Mouse (Mus musculus) limb, embryonic 15.5 days (tissue): ENCODE results near the gene Fam71e2. TPM values are rescaled to one million over a fixed set of nuclear protein-coding genes. Genes with fewer than 3 reads are reported as not detected.
"Not testable (repeated sequence)": the region's sequence is repeated elsewhere in the genome, so short reads cannot be mapped to it uniquely, and the experiment has no call there.

Experiments
- ATAC-seq: fragments of 200-750 bp; cut with Nextera tagmentation; 2 replicates; pipeline ENCODE4 v1.8.0; 2017; ENCODE audit warnings: low read depth, moderate TSS enrichment; ENCODE audit not compliant: insufficient number of reproducible peaks, low FRiP score, low TSS enrichment
- H3K27ac ChIP-seq: fragments of 300-500 bp; sonication (generic); 2 replicates; pipeline ENCODE4 v1.5.1; 2015; ENCODE audit warnings: moderate library complexity, mild to moderate bottlenecking, inconsistent platforms
- H3K27me3 ChIP-seq: fragments of 300-500 bp; sonication (generic); 2 replicates; pipeline ENCODE4 v1.6.1; 2015; ENCODE audit warnings: inconsistent platforms
- H3K36me3 ChIP-seq: fragments of 300-500 bp; sonication (generic); 2 replicates; pipeline ENCODE4 v1.6.1; 2015; ENCODE audit warnings: inconsistent platforms
- H3K4me1 ChIP-seq: fragments of 300-500 bp; sonication (generic); 2 replicates; pipeline ENCODE4 v1.6.1; 2015; ENCODE audit warnings: inconsistent platforms
- H3K4me2 ChIP-seq: fragments of 300-500 bp; sonication (generic); 2 replicates; pipeline ENCODE4 v1.6.1; 2015; ENCODE audit warnings: mild to moderate bottlenecking, inconsistent platforms
- H3K4me3 ChIP-seq: fragments of 300-500 bp; sonication (generic); 2 replicates; pipeline ENCODE4 v1.5.1; 2015; ENCODE audit warnings: mild to moderate bottlenecking, inconsistent platforms
- H3K9ac ChIP-seq: fragments of 300-500 bp; sonication (generic); 2 replicates; pipeline ENCODE4 v1.6.1; 2015; ENCODE audit warnings: inconsistent platforms
- H3K9me3 ChIP-seq: fragments of 300-500 bp; sonication (generic); 2 replicates; pipeline ENCODE4 v1.6.1; 2016; ENCODE audit warnings: inconsistent platforms
- WGBS: fragments of 180-500 bp; shearing (Covaris S2); methylation state at CpG from one replicate; pipeline ENCODE4 v1.1.7; 2015; 5-methylcytosine and 5-hydroxymethylcytosine counted together
- polyA plus RNA-seq: library from polyadenylated mRNA; unstranded; fragments of >200 nt; fragmentation: Nextera tagmentation; extraction: Ambion mirVana; gene quantifications from 2 replicates; pipeline ENCODE4 v1.2.1, GENCODE M21; 2015

Gene Fam71e2
- polyA plus RNA-seq = not detected in 2 replicates

DNA sequence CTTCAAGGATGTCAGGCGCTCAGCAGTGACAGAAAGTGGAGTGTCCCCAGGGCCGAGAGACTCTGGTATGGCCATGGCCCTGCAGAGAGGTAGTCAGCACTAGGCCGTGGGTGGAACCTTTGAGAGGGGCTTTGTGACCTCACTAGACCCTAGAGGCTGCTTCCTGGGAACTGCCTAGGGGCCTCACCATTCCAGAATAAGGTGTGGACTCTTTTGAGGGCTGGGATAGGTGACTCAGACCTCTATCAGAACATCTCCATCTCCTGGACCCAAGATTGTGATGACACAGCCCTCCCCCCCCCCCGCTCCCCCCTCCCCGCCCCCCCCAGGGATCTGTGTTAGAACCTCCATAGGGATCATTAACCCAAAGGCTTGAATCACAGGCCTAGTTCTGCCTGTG is at the start of gene Fam71e2:
Fam71e2 (minus strand) TSS at position 101 of the 400 bp plus-strand sequence.
- Histone ChIP-seq H3K4me1 (no peaks in the 10 kb centered on the region), H3K4me2 (no peak within 1 kb of the TSS), H3K27me3 (peaks cover 23% of the 10 kb centered on the region), H3K9me3 (no peaks in the 10 kb centered on the region), H3K9ac (no peak within 1 kb of the TSS), H3K27ac (no peak within 1 kb of the TSS), H3K36me3 (no peaks in the 10 kb centered on the region), H3K4me3 (no peak within 1 kb of the TSS)
- 86% methylated on average over 3 of the region's 5 CpGs for WGBS
- ATAC-seq = no peak

DNA sequence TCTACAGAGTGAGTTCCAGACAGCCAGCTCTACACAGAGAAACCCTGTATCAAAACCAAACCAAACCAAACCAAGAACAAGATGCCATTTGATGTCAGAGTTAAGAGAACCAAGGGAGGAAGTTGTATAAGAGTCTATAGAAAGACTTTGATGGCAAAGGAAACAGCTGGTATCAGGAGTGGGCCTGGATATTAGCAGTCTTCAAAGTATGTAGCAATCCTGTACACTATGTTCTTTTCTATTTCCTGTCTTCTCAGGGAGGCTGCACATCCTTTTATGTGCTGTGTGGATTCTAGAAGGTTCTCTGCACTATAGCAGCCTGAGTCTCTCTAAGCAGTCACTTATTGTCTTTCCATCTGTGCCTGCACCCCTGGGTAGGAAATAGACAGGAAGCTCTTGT is 45.5 kb upstream of the Fam71e2 start:
- H3K27me3 ChIP-seq = no peaks in the 10 kb centered on the region
- ATAC-seq = no peak
- H3K4me3 ChIP-seq = no peak overlapping the region
- no peaks in the 10 kb centered on the region for H3K36me3 ChIP-seq
- no peak overlapping the region for H3K27ac ChIP-seq
- H3K9me3 ChIP-seq = no peaks in the 10 kb centered on the region
- no peak overlapping the region for H3K9ac ChIP-seq
- H3K4me1 ChIP-seq = peaks cover 6% of the 10 kb centered on the region; the same call in 1 of the 2 replicates
- H3K4me2 ChIP-seq = no peak overlapping the region

DNA sequence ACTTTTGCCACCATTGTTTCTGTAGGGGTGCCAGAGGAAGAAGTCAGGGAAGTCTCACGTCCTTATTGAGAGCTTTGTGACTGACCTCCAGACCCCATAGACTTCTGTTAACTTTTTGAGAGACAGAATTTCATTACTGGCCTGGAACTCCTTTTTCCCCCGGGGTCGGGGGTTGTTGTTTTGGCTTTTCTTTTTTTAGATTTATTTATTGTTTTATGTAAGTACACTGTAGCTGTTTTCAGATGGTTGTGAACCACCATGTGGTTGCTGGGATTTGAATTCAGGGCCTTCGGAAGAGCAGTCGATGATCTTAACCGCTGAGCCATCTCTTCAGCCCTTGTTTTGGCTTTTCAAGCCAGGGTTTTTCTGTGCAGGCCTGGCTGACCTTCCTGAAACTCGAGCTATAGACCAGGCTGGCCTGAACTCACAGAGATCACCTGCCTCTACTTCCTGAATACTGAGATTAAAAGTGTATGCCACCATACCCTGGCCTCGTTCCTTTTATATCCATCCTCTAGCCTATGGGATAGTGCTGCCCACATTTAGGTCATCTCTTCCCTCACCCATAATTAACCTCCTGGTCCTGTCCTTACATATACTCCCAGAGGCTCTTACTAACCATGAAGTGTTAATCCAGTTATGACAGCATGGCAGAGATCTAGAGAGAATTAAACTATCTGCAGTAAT is 42.1 kb upstream of the Fam71e2 start:
- WGBS = 28% methylated on average over 8 of the region's 8 CpGs
- peak overlapping the region; percentile 99 for H3K27ac ChIP-seq

DNA sequence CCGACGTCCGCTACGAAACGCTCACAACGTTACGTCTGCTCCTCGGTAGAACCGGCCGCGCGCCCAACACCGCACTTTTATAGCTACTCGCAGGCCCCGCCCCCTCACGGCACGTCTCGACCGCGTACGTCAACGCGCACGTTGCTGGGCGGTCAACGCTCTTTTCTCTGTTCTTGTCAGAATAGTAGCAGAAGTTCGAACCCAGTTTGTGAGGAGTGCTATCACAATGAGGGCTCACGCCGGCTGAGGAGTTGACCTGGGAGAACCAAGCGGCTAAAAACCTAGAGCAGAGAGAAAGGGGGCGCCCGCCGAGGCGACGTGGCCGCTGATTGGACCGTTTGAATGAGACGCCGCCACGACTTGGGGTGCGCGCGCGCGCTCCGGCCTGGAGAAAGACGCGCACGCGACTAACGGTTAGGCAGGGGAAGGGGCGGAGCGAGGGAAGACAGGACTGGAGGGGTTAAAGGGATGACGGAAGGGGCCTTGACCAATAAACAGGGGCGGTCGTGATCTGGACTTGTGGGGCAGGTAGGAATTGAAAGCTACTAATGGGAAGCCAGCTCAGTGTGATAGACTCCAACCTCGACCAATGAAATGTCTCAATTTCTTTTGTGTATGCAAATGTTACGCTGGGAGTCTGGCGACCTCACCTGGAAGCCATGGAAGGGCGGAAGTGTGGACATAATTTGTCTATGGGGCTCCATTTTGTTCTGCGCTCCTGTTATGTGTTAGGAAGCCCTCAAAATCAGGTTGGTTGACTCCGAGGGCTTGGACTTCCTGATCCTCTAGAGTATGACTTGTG is 41.4 kb upstream of the Fam71e2 start, which contains the start of gene Ube2s:
Ube2s (minus strand) TSS at position 288 of the 802 bp plus-strand sequence.
- H3K4me1 ChIP-seq = peaks cover 25% of the 10 kb centered on the region
- peak; percentile 99 for ATAC-seq
- WGBS = under 1% methylated on average over 62 of the region's 62 CpGs
- peak within 1 kb of the TSS; percentile 98 for H3K4me3 ChIP-seq
- H3K27ac ChIP-seq = peak within 1 kb of the TSS; percentile 99
- peak within 1 kb of the TSS; percentile 97 for H3K9ac ChIP-seq
- H3K9me3 ChIP-seq = no peaks in the 10 kb centered on the region
- H3K4me2 ChIP-seq = peak within 1 kb of the TSS; percentile 65
- no peaks in the 10 kb centered on the region for H3K27me3 ChIP-seq
- H3K36me3 ChIP-seq = peaks cover 22% of the 10 kb centered on the region

More for the DNA sequence above, 42.1 kb upstream of the Fam71e2 start:
- ATAC-seq = no peak
- Histone ChIP-seq H3K4me2 (peak overlapping the region; percentile 65), H3K4me1 (peaks cover 25% of the 10 kb centered on the region), H3K9me3 (no peaks in the 10 kb centered on the region), H3K27me3 (no peaks in the 10 kb centered on the region), H3K36me3 (peaks cover 19% of the 10 kb centered on the region), H3K4me3 (peak overlapping the region; percentile 98), H3K9ac (0 out of 2 replicates have a peak overlapping the region, but pooled peaks have one; percentile 29)

DNA sequence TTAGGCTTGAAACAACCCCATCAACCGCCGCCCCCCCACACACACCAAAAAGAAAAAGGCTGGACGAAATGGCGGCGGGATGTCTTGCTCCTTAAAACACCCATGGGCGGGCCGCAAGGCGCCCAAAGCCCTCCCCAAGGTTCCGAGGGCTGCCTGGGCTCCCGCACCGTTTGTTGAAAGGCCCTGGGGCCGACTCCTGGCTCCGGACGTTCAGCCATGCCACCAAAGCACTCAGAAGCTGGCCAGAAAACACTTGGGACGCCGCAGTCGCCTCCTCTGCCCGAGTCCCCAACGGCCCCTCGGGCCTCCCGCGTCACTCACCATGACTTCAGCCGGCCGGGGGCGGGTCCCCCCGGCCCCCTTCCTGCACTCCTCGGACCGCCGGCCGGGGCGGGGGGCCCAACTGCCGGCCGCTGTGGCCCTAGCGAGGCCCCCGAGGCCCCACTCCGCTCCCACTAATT is 40.8 kb upstream of the Fam71e2 start:
- H3K36me3 ChIP-seq = peaks cover 28% of the 10 kb centered on the region
- peaks cover 25% of the 10 kb centered on the region for H3K4me1 ChIP-seq
- H3K9me3 ChIP-seq = no peaks in the 10 kb centered on the region
- H3K27ac ChIP-seq = peak overlapping the region; percentile 99
- WGBS = under 1% methylated on average over 35 of the region's 36 CpGs
- no peak for ATAC-seq
- H3K4me2 ChIP-seq = peak overlapping the region; percentile 65
- no peaks in the 10 kb centered on the region for H3K27me3 ChIP-seq
- H3K4me3 ChIP-seq = peak overlapping the region; percentile 98
- peak overlapping the region; percentile 97 for H3K9ac ChIP-seq

DNA sequence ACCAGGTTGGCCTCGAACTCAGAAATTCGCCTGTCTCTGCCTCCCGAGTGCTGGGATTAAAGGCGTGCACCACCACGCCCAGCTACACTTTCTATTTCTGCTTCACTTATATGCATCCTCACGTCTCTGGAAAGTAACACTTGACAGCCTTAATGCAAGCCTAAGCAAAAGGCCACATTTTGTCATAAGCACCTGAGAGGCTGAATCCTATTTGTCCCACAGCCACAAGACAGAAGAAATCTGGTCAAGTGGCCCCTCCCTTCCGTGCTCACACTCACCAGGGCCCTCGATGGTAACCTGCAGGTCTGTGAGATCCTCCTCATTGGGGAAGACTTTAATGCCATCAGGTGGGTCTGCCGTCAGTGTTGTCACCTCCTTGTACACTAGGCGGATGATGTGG is 40.0 kb upstream of the Fam71e2 start:
- H3K4me2 ChIP-seq = peak overlapping the region; percentile 65
- not testable (repeated sequence) for H3K9me3 ChIP-seq, H3K27ac ChIP-seq, H3K27me3 ChIP-seq, ATAC-seq
- peak overlapping the region; percentile 97 for H3K9ac ChIP-seq
- H3K4me1 ChIP-seq = peaks cover 25% of the 10 kb centered on the region
- H3K36me3 ChIP-seq = peaks cover 36% of the 10 kb centered on the region
- peak overlapping the region; percentile 98 for H3K4me3 ChIP-seq
- WGBS = 30% methylated on average over 10 of the region's 10 CpGs

DNA sequence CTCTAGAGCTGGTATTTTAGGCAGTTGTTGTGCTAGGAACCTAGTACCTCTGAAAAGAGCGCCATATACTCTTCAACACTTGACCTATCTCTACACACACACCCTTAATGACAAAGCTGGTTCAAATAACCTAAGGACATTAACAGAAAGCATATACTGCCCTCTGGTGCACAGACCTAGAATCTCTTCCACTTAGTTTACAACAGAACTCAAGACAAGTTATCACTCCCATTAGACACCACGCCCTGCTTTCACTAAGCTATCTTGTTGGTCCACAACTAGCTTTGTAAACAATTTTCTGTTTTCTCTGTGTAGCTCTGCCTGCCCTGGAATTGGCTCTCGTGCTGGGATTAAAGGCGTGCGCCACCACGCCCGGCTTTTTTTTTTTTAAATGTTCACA is 35.6 kb upstream of the Fam71e2 start:
- Histone ChIP-seq H3K27ac (no peak overlapping the region), H3K36me3 (peaks cover 53% of the 10 kb centered on the region), H3K9me3 (no peaks in the 10 kb centered on the region), H3K4me2 (no peak overlapping the region), H3K4me3 (no peak overlapping the region), H3K9ac (no peak overlapping the region), H3K27me3 (no peaks in the 10 kb centered on the region), H3K4me1 (peaks cover 19% of the 10 kb centered on the region)
- no peak for ATAC-seq
- 84% methylated on average over 7 of the region's 7 CpGs for WGBS

DNA sequence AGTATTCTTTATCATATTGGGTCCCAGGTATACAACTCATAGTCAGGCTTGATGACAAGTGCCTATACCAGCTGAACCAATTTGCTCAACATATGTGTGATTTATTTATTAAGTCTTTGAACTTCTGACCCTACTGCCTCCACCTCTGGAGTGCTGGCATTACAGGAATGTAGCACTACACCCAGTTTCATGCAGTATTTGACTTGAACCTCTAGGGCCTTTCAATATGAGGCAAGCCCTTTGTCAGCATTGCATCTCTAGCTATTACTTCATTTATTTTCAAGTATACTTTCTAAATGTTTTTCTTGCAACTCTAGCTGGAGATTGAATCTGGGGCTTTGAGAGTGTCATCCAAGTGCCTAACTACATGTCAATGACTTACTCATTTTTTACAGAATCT is 31.1 kb upstream of the Fam71e2 start:
- Histone ChIP-seq H3K36me3 (peaks cover 33% of the 10 kb centered on the region), H3K27me3 (no peaks in the 10 kb centered on the region), H3K9me3 (no peaks in the 10 kb centered on the region), H3K4me2 (no peak overlapping the region), H3K4me1 (no peaks in the 10 kb centered on the region), H3K9ac (no peak overlapping the region), H3K4me3 (no peak overlapping the region), H3K27ac (no peak overlapping the region)
- ATAC-seq = no peak

DNA sequence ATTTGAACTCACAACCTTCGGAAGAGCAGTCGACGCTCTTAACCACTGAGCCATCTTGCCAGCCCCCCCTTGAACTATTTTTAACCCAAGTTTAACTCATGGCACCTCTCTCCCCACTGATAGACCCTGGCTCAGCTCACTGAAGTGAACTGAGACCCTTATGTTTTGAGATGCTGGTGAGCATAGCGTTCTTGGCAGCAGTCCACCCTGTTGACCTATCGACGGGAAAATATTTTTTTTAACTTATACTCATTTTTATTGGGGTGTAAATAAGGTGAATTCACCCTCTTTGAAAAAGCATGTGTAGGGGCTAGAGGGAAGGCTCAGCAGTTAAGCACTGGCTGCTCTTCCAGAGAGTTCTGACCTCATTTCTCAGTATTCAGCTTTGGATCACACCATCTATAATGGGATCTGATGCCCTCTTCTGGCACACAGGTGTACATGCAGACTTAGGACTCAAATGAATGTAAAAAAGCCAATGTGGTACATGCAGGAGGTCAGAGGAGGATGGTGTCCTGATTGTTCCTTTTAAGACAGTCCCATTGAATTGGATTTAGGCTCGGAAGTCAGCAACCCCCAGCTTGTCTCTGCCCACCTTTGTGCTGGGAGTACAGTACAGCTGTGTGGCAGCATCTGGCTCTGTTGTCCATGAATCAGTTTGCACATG is 24.8 kb upstream of the Fam71e2 start:
- Histone ChIP-seq H3K9me3 (no peaks in the 10 kb centered on the region), H3K4me1 (peaks cover 12% of the 10 kb centered on the region; the same call in 1 of the 2 replicates), H3K9ac (no peak overlapping the region), H3K36me3 (peaks cover 37% of the 10 kb centered on the region), H3K27ac (no peak overlapping the region), H3K4me2 (no peak overlapping the region), H3K27me3 (no peaks in the 10 kb centered on the region), H3K4me3 (no peak overlapping the region)
- no peak for ATAC-seq
- 70% methylated on average over 7 of the region's 7 CpGs for WGBS

DNA sequence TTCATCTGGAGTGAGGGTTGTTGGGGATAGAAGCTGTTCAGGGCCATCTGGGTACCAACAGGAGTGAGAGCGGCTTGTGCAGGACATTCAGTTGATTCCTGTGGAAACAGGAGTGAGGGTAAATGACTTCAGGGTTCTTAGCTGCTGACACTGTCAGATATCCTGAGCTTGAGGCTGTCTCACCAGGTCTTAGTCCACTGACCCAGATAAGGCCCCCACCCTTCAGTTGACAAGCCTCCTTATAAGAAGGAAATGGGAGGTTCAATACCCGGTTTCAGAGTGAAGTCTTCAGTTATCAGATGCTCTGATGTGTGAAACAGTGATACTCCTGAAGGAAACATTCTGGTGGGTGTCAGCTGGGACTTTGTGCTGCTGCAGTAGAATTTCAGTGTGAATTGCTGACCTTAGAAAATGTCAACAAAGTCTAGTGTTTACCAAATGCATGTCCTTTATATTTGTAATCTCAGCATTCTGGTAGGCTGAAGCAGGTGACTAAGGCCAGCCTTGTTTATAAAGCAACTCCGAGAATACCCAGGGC is 23.6 kb upstream of the Fam71e2 start:
- Histone ChIP-seq H3K4me3 (peak overlapping the region; percentile 76; the same call in 1 of the 2 replicates), H3K27ac (no peak overlapping the region), H3K4me2 (peak overlapping the region; percentile 60), H3K36me3 (peaks cover 37% of the 10 kb centered on the region), H3K9ac (no peak overlapping the region), H3K4me1 (peaks cover 14% of the 10 kb centered on the region), H3K27me3 (no peaks in the 10 kb centered on the region), H3K9me3 (no peaks in the 10 kb centered on the region)
- 92% methylated on average over 3 of the region's 3 CpGs for WGBS
- no peak for ATAC-seq

DNA sequence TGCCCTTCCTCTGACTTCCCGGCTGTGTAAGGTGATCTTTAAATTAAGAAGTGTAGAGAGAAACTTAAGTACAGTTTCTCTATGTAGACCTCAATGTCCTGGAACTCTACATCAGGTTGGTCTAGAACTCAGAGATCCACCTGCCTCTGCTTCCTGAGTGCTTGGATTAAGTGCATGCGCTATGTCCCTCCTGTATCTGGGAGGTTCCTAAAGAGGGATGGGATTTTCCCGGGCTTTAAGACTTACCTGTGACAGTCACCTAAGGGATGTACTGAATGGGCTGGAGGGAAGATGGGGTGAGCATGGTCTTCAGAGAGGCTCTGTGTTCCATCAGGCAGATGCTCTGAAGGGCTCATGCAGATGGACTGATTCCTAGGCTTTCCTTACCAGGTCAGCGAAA is 22.6 kb upstream of the Fam71e2 start:
- no peaks in the 10 kb centered on the region for H3K27me3 ChIP-seq
- peak overlapping the region; percentile 81 for H3K9ac ChIP-seq
- H3K4me2 ChIP-seq = peak overlapping the region; percentile 60
- no peak for ATAC-seq
- H3K4me3 ChIP-seq = peak overlapping the region; percentile 76
- H3K9me3 ChIP-seq = no peaks in the 10 kb centered on the region
- WGBS = 37% methylated on average over 4 of the region's 4 CpGs
- H3K36me3 ChIP-seq = peaks cover 37% of the 10 kb centered on the region
- peaks cover 23% of the 10 kb centered on the region for H3K4me1 ChIP-seq
- H3K27ac ChIP-seq = peak overlapping the region; percentile 98; the same call in 1 of the 2 replicates
